ENCODE assay signal across 20 mouse cellular contexts in the genomic region with DNA sequence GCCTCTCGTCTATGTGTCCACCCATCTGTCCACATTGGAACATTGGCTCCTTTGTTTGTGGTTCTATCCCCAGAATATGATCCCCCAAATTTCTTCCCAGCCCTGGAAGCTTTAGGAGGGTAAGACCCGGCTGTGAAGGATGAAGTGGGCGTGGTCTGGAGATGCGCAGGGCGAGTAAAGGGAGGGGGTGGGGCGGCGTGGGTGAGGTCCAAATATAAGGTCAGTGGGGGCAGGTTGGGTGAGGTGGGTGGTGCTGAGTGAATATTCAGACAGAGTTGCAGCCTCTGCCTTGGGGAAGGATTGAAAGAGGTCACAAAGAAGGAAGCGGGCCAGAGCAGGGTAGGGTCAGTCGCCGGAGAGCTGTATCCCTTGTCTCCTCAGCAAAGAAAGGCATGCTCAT.
DNase-seq lines count a peak whose midpoint lies in the region; ATAC-seq lines count a peak whose summit lies in the region.
"Had no signal": no experiment of that assay in that cellular context is flagged by ENCODE, and none has a peak within 500 bp of the region (broad histone marks: within the 10 kb centered on the region; RNA-seq: fewer than 3 reads in every experiment).

No protein-coding gene starts in this region.

- peak overlapping the region; percentile 31; the same call in 1 of the 2 replicates for H3K27ac ChIP-seq in forebrain, embryonic 12.5 days
- no peak overlapping the region for H3K27ac ChIP-seq in forebrain, embryonic 16.5 days (ENCODE audit: low read length)
- no peak overlapping the region for H3K27ac ChIP-seq in midbrain, embryonic 11.5 days (ENCODE audit: low read depth, low read length)
- no peak overlapping the region for H3K27ac ChIP-seq in midbrain, embryonic 15.5 days
- H3K27ac ChIP-seq in limb, embryonic 10.5 days: peak overlapping the region; percentile 27; the same call in 1 of the 2 replicates
- H3K27ac ChIP-seq: embryonic facial prominence, embryonic 15.5 days; hindbrain, embryonic 15.5 days; kidney, postnatal 0 days; stomach, embryonic 15.5 days had no signal

- ATAC-seq in forebrain, embryonic 12.5 days (ENCODE audit: low FRiP score): no peak
- no peak for ATAC-seq in forebrain, embryonic 16.5 days
- ATAC-seq in midbrain, embryonic 11.5 days (ENCODE audit: low FRiP score): no peak
- ATAC-seq in midbrain, embryonic 15.5 days (replicated peaks): no peak
- ATAC-seq: CD4-positive, CD25-positive, alpha-beta regulatory T cell, adult 4 months; liver, postnatal 0 days had no signal

- WGBS in forebrain, embryonic 12.5 days: 44% methylated on average over 10 of the region's 10 CpGs
- 37% methylated on average over 10 of the region's 10 CpGs for WGBS in forebrain, embryonic 16.5 days
- 32% methylated on average over 10 of the region's 10 CpGs for WGBS in midbrain, embryonic 11.5 days
- WGBS in midbrain, embryonic 15.5 days: 43% methylated on average over 10 of the region's 10 CpGs
- 39% methylated on average over 10 of the region's 10 CpGs for WGBS in limb, embryonic 10.5 days

- peaks cover 37% of the 10 kb centered on the region for H3K4me1 ChIP-seq in forebrain, embryonic 12.5 days
- H3K4me1 ChIP-seq in forebrain, embryonic 16.5 days (replicated peaks; ENCODE audit: control insufficient read depth, insufficient read depth, low read length): peaks cover 38% of the 10 kb centered on the region
- peaks cover 18% of the 10 kb centered on the region for H3K4me1 ChIP-seq in midbrain, embryonic 11.5 days (ENCODE audit: control insufficient read depth, insufficient read depth, low read length)
- H3K4me1 ChIP-seq in midbrain, embryonic 15.5 days: peaks cover 41% of the 10 kb centered on the region
- H3K4me1 ChIP-seq in limb, embryonic 10.5 days: peaks cover 63% of the 10 kb centered on the region

- DNase-seq in midbrain, embryonic 11.5 days (ENCODE audit: low spot score, missing footprints): no peak
- DNase-seq in limb, embryonic 10.5 days (ENCODE audit: low spot score): no peak
- no peak for DNase-seq in MN1 (ENCODE audit: low spot score)
- no peak for DNase-seq in left cerebral cortex, adult 11 months (ENCODE audit: low spot score)
- DNase-seq in adrenal gland, adult 18-20 months (ENCODE audit: low spot score in 2 of 2): no peak
- DNase-seq: adrenal gland, adult 8-10 months; kidney, adult 18-20 months; layer of hippocampus, postnatal 36 days; liver, postnatal 0 days; lung, postnatal 14 days; thymus, adult 18-20 months; thymus, postnatal 4 days had no signal

- H3K4me2 ChIP-seq in forebrain, embryonic 12.5 days: no peak overlapping the region
- H3K4me2 ChIP-seq in forebrain, embryonic 16.5 days (ENCODE audit: low read length): no peak overlapping the region
- no peak overlapping the region for H3K4me2 ChIP-seq in midbrain, embryonic 11.5 days
- no peak overlapping the region for H3K4me2 ChIP-seq in midbrain, embryonic 15.5 days
- H3K4me2 ChIP-seq: embryonic facial prominence, embryonic 15.5 days; hindbrain, embryonic 15.5 days; stomach, embryonic 15.5 days had no signal

- no peak overlapping the region for H3K9ac ChIP-seq in forebrain, embryonic 12.5 days
- no peak overlapping the region; the same call in 1 of the 2 replicates for H3K9ac ChIP-seq in forebrain, embryonic 16.5 days (replicated peaks; ENCODE audit: low read depth, low read length)
- H3K9ac ChIP-seq in midbrain, embryonic 11.5 days (ENCODE audit: low read length): peak overlapping the region; percentile 24; the same call in 1 of the 2 replicates
- H3K9ac ChIP-seq in midbrain, embryonic 15.5 days: no peak overlapping the region
- H3K9ac ChIP-seq: embryonic facial prominence, embryonic 15.5 days; hindbrain, embryonic 15.5 days; liver, postnatal 0 days; stomach, embryonic 15.5 days had no signal

- no peak overlapping the region for H3K4me3 ChIP-seq in forebrain, embryonic 12.5 days (replicated peaks)
- no peak overlapping the region for H3K4me3 ChIP-seq in forebrain, embryonic 16.5 days (replicated peaks; ENCODE audit: low read length)
- no peak overlapping the region for H3K4me3 ChIP-seq in midbrain, embryonic 11.5 days (ENCODE audit: low read depth, low read length)
- H3K4me3 ChIP-seq in midbrain, embryonic 15.5 days: no peak overlapping the region
- H3K4me3 ChIP-seq in limb, embryonic 10.5 days: no peak overlapping the region
- H3K4me3 ChIP-seq: embryonic facial prominence, embryonic 15.5 days; hindbrain, embryonic 15.5 days; stomach, embryonic 15.5 days had no signal

- H3K27me3 ChIP-seq in forebrain, embryonic 12.5 days: peaks cover 19% of the 10 kb centered on the region; the same call in 1 of the 2 replicates
- H3K27me3 ChIP-seq in forebrain, embryonic 16.5 days (replicated peaks; ENCODE audit: control insufficient read depth, insufficient read depth, low read length): no peaks in the 10 kb centered on the region
- no peaks in the 10 kb centered on the region for H3K27me3 ChIP-seq in midbrain, embryonic 11.5 days (ENCODE audit: control insufficient read depth, insufficient read depth, low read length)
- no peaks in the 10 kb centered on the region for H3K27me3 ChIP-seq in midbrain, embryonic 15.5 days (replicated peaks)
- H3K27me3 ChIP-seq in limb, embryonic 10.5 days (ENCODE audit: low read depth, poor library complexity, severe bottlenecking): peaks cover 48% of the 10 kb centered on the region
- H3K27me3 ChIP-seq: embryonic facial prominence, embryonic 15.5 days; hindbrain, embryonic 15.5 days had no signal

- H3K9me3 ChIP-seq in forebrain, embryonic 12.5 days: no peaks in the 10 kb centered on the region
- H3K9me3 ChIP-seq in forebrain, embryonic 16.5 days (ENCODE audit: control insufficient read depth, low read length): no peaks in the 10 kb centered on the region
- no peaks in the 10 kb centered on the region for H3K9me3 ChIP-seq in midbrain, embryonic 11.5 days (ENCODE audit: control insufficient read depth, low read length)
- H3K9me3 ChIP-seq in midbrain, embryonic 15.5 days: no peaks in the 10 kb centered on the region
- H3K9me3 ChIP-seq in limb, embryonic 10.5 days (replicated peaks): no peaks in the 10 kb centered on the region
- H3K9me3 ChIP-seq: embryonic facial prominence, embryonic 15.5 days; hindbrain, embryonic 15.5 days; stomach, embryonic 15.5 days had no signal

- no peaks in the 10 kb centered on the region for H3K36me3 ChIP-seq in forebrain, embryonic 12.5 days (replicated peaks)
- H3K36me3 ChIP-seq in forebrain, embryonic 16.5 days (ENCODE audit: control insufficient read depth, insufficient read depth): no peaks in the 10 kb centered on the region
- no peaks in the 10 kb centered on the region for H3K36me3 ChIP-seq in midbrain, embryonic 11.5 days (ENCODE audit: control insufficient read depth, insufficient read depth, low read length)
- H3K36me3 ChIP-seq in midbrain, embryonic 15.5 days (replicated peaks): no peaks in the 10 kb centered on the region
- H3K36me3 ChIP-seq in limb, embryonic 10.5 days: no peaks in the 10 kb centered on the region
- H3K36me3 ChIP-seq: embryonic facial prominence, embryonic 15.5 days; hindbrain, embryonic 15.5 days; stomach, embryonic 15.5 days had no signal

Comparison
In these comparisons a context has a peak if more than half of its experiments do, and no peak if none do; other contexts are left out.
1. H3K27ac ChIP-seq: peak in forebrain, embryonic 12.5 days (single experiment) and limb, embryonic 10.5 days (single experiment); none in forebrain, embryonic 16.5 days (single experiment), midbrain, embryonic 11.5 days (single experiment) and midbrain, embryonic 15.5 days (single experiment).